Mouse (Mus musculus) gastrocnemius, postnatal 36 days (tissue): Measurements from ENCODE around the gene Znhit2. TPM values are rescaled to one million over a fixed set of nuclear protein-coding genes. Genes with fewer than 3 reads are reported as not detected.

Source experiments
- DNase-seq, 2 experiments: peaks; one replicate each; pipeline ENCODE4 v3.0.0; 2022
- intact Hi-C: fragments of 180-260 bp; cut with DNase I; formaldehyde crosslinking; loops from one replicate; pipeline ENCODE4 v1.15.1; 2025
- total RNA-seq, 2 experiments: library from RNA; stranded (reverse); gene quantifications; 2 replicates each; pipeline ENCODE4 v1.2.3; 2021

The Znhit2 gene
- total RNA-seq, 2 experiments from 2014 or later, result 7.6 to 9.0 TPM

GRCm38 (mm10) chr19:6045366-6046293, 15.4 kb upstream of the Znhit2 start:
- intact Hi-C loops, result no loop called here
- DNase-seq, result no peak

GRCm38 (mm10) chr19:6046294-6047153, 14.5 kb upstream of the Znhit2 start, which contains the start of gene Syvn1:
Gene Syvn1 (plus strand): TSS chr19:6046576.
- intact Hi-C loops, result no loop called here
- peak; percentile 82 to 85 for DNase-seq

- DNase-seq, result no peak
These were observed 13.7 kb upstream of the Znhit2 start for GRCm38 (mm10) chr19:6047154-6047898.

GRCm38 (mm10) chr19:6047899-6048166, 13.2 kb upstream of the Znhit2 start:
- intact Hi-C loops, result no loop called here

More at GRCm38 (mm10) chr19:6047154-6047898, 13.7 kb upstream of the Znhit2 start:
- intact Hi-C loops, result no loop called here

GRCm38 (mm10) chr19:6048681-6049410, 12.1 kb upstream of the Znhit2 start:
- no peak for DNase-seq
- intact Hi-C loops, result no loop called here

More at GRCm38 (mm10) chr19:6047899-6048166, 13.2 kb upstream of the Znhit2 start:
- DNase-seq, result no peak

- intact Hi-C loops, result no loop called here
- no peak for DNase-seq
These were observed 8.5 kb upstream of the Znhit2 start for GRCm38 (mm10) chr19:6052516-6052915.

- intact Hi-C loops, result no loop called here
- no peak for DNase-seq
These were observed 6.7 kb upstream of the Znhit2 start for GRCm38 (mm10) chr19:6054296-6054695.

GRCm38 (mm10) chr19:6056696-6057095, 4.3 kb upstream of the Znhit2 start:
- no peak for DNase-seq
- intact Hi-C loops, result no loop called here

- intact Hi-C loops, result no loop called here
- peak; percentile 98 for DNase-seq
These were observed 3.5 kb upstream of the Znhit2 start, which contains the start of the genes Mrpl49 and Fau for GRCm38 (mm10) chr19:6057313-6058096. Gene Mrpl49 (minus strand): TSS chr19:6057785. Gene Fau (plus strand): TSS chr19:6057844.

- no peak for DNase-seq
- intact Hi-C loops, result no loop called here
These were observed 2.5 kb upstream of the Znhit2 start for GRCm38 (mm10) chr19:6058513-6058912.

- intact Hi-C loops, result loop anchor here (1.0 kb wide), 1 partner anchor 25 kb away; the partner anchor contains the start of genes Cdca5 and Zfpl1
- no peak for DNase-seq
These were observed 2.0 kb upstream of the Znhit2 start for GRCm38 (mm10) chr19:6058966-6059365.

- intact Hi-C loops, result no loop called here
- DNase-seq, result no peak
These were observed 780 bp downstream of the Znhit2 start for GRCm38 (mm10) chr19:6061641-6062302.

- intact Hi-C loops, result no loop called here
These were observed 1.4 kb downstream of the Znhit2 start for GRCm38 (mm10) chr19:6062418-6062817.

GRCm38 (mm10) chr19:6063081-6063480, 2.1 kb downstream of the Znhit2 start:
- DNase-seq, result no peak
- intact Hi-C loops, result no loop called here

More at GRCm38 (mm10) chr19:6062418-6062817, 1.4 kb downstream of the Znhit2 start:
- DNase-seq, result no peak

GRCm38 (mm10) chr19:6066571-6066970, 5.6 kb downstream of the Znhit2 start:
- intact Hi-C loops, result no loop called here
- DNase-seq, result no peak

GRCm38 (mm10) chr19:6067011-6067723, 6.2 kb downstream of the Znhit2 start:
- peak; percentile 63 for DNase-seq
- intact Hi-C loops, result no loop called here

GRCm38 (mm10) chr19:6067724-6068415, 6.9 kb downstream of the Znhit2 start, which contains the start of gene Tm7sf2:
Gene Tm7sf2 (minus strand): TSS chr19:6068373.
- intact Hi-C loops, result no loop called here
- DNase-seq, result peak; percentile 83 to 87
